Mouse (Mus musculus): ENCODE data around the gene Lmx1a.

GRCm38 (mm10) chr1:167872028-167872427 lies 183.0 kb downstream of the Lmx1a start:
- TF ChIP-seq POLR2A (IDR thresholded peaks at IDR 0.05; ENCODE audit: insufficient read depth, low read depth, low read length) (no peak), EP300 (IDR thresholded peaks at IDR 0.05; ENCODE audit: insufficient read depth, low read depth, low read length) (no peak)
